Mouse (Mus musculus) lung, embryonic 14.5 days (tissue): ENCODE measurements around the gene Inpp5a. TPM values are rescaled to one million over a fixed set of nuclear protein-coding genes. Genes with fewer than 3 reads are reported as not detected.

Experiments
- ATAC-seq: fragments of 200-750 bp; cut with Nextera tagmentation; 2 replicates; pipeline ENCODE4 v1.8.0; 2017; ENCODE audit warnings: mild to moderate bottlenecking, moderate TSS enrichment, moderate library complexity; ENCODE audit not compliant: insufficient read depth
- DNase-seq: peaks from one replicate; pipeline ENCODE4 v3.0.0-alpha.2; 2015
- H3K27ac ChIP-seq: fragments of 300-500 bp; sonication (generic); 2 replicates; pipeline ENCODE4 v1.5.1; 2014; ENCODE audit warnings: low read depth, mild to moderate bottlenecking, moderate library complexity
- H3K27me3 ChIP-seq: fragments of 300-500 bp; sonication (generic); 2 replicates; pipeline ENCODE4 v1.6.1; 2014; ENCODE audit warnings: low read length, control low read depth; ENCODE audit not compliant: insufficient read depth
- H3K36me3 ChIP-seq: fragments of 300-500 bp; sonication (generic); 2 replicates; pipeline ENCODE4 v1.6.1; 2014; ENCODE audit warnings: control low read depth; ENCODE audit not compliant: insufficient read depth
- H3K4me1 ChIP-seq: fragments of 300-500 bp; sonication (generic); 2 replicates; pipeline ENCODE4 v1.6.1; 2014; ENCODE audit warnings: antibody characterized with exemption, control low read depth; ENCODE audit not compliant: insufficient read depth
- H3K4me2 ChIP-seq: fragments of 300-500 bp; sonication (generic); 2 replicates; pipeline ENCODE4 v1.6.1; 2014; ENCODE audit warnings: mild to moderate bottlenecking
- H3K4me3 ChIP-seq: fragments of 300-500 bp; sonication (generic); 2 replicates; pipeline ENCODE4 v1.5.1; 2014; ENCODE audit warnings: low read depth, low read length
- H3K9ac ChIP-seq: fragments of 300-500 bp; sonication (generic); 2 replicates; pipeline ENCODE4 v1.6.1; 2014
- H3K9me3 ChIP-seq: fragments of 300-500 bp; sonication (generic); 2 replicates; pipeline ENCODE4 v1.6.1; 2016; ENCODE audit warnings: low read depth, low read length, control low read depth
- CTCF ChIP-seq: IDR thresholded peaks from 2 replicates; pipeline ENCODE4 v1.5.1; 2016; ENCODE audit warnings: antibody characterized with exemption, low read depth
- WGBS: fragments of 180-500 bp; shearing (Covaris S2); extraction: QIAGEN DNeasy Blood & Tissue Kit; methylation state at CpG from one replicate; pipeline ENCODE4 v1.1.7; 2014; 5-methylcytosine and 5-hydroxymethylcytosine counted together
- polyA plus RNA-seq: library from polyadenylated mRNA; unstranded; fragments of >200 nt; fragmentation: Nextera tagmentation; extraction: Ambion mirVana; gene quantifications from 2 replicates; pipeline ENCODE4 v1.2.1, GENCODE M21; 2014

The Inpp5a gene
- polyA plus RNA-seq, 1 experiment from 2014 or later: 47.7 TPM

- TF ChIP-seq CTCF: no peak
- Histone ChIP-seq H3K4me3 (0 out of 2 replicates have a peak overlapping the region, but pooled peaks have one; percentile 6), H3K27ac (no peak overlapping the region), H3K4me1 (peaks cover 30% of the 10 kb centered on the region), H3K27me3 (no peaks in the 10 kb centered on the region), H3K9ac (peak overlapping the region; percentile 25; the same call in 1 of the 2 replicates), H3K4me2 (peak overlapping the region; percentile 68; the same call in 1 of the 2 replicates), H3K36me3 (no peaks in the 10 kb centered on the region), H3K9me3 (no peaks in the 10 kb centered on the region)
- DNase-seq: no peak
- no peak for ATAC-seq
- 62% methylated on average over 5 of the region's 5 CpGs for WGBS
These were observed 2.8 kb downstream of the Inpp5a start for GRCm38 (mm10) chr7:139391691-139392090.

- ATAC-seq (no peak), DNase-seq (no peak)
- no peaks in the 10 kb centered on the region for H3K27me3 ChIP-seq
- no peaks in the 10 kb centered on the region for H3K36me3 ChIP-seq
- no peak for TF ChIP-seq CTCF
- H3K4me2 ChIP-seq: peak overlapping the region; percentile 68; the same call in 1 of the 2 replicates
- H3K27ac ChIP-seq: no peak overlapping the region
- H3K9ac ChIP-seq: peak overlapping the region; percentile 25; the same call in 1 of the 2 replicates
- WGBS: 78% methylated on average over 2 of the region's 2 CpGs
- no peaks in the 10 kb centered on the region for H3K9me3 ChIP-seq
- peaks cover 28% of the 10 kb centered on the region for H3K4me1 ChIP-seq
- no peak overlapping the region for H3K4me3 ChIP-seq
These were observed 3.2 kb downstream of the Inpp5a start for GRCm38 (mm10) chr7:139392106-139392505.

- H3K9ac ChIP-seq: no peak overlapping the region
- no peaks in the 10 kb centered on the region for H3K36me3 ChIP-seq
- 56% methylated on average over 6 of the region's 6 CpGs for WGBS
- H3K27me3 ChIP-seq: no peaks in the 10 kb centered on the region
- no peak overlapping the region for H3K27ac ChIP-seq
- H3K4me3 ChIP-seq: no peak overlapping the region
- no peaks in the 10 kb centered on the region for H3K9me3 ChIP-seq
- no peak for TF ChIP-seq CTCF
- DNase-seq: no peak
- no peak overlapping the region for H3K4me2 ChIP-seq
- H3K4me1 ChIP-seq: peaks cover 32% of the 10 kb centered on the region
- no peak for ATAC-seq
These were observed 3.9 kb downstream of the Inpp5a start for GRCm38 (mm10) chr7:139392691-139393235.

- H3K36me3 ChIP-seq: no peaks in the 10 kb centered on the region
- H3K4me2 ChIP-seq: no peak overlapping the region
These were observed 8.6 kb downstream of the Inpp5a start for GRCm38 (mm10) chr7:139397521-139397920.

GRCm38 (mm10) chr7:139398111-139398510 lies 9.2 kb downstream of the Inpp5a start:
- Histone ChIP-seq H3K9me3 (no peaks in the 10 kb centered on the region), H3K36me3 (no peaks in the 10 kb centered on the region), H3K27ac (no peak overlapping the region), H3K4me1 (peaks cover 26% of the 10 kb centered on the region), H3K4me2 (no peak overlapping the region), H3K4me3 (no peak overlapping the region), H3K27me3 (no peaks in the 10 kb centered on the region), H3K9ac (no peak overlapping the region)
- 76% methylated on average over 5 of the region's 5 CpGs for WGBS
- no peak for ATAC-seq
- TF ChIP-seq CTCF: no peak
- no peak for DNase-seq

More at GRCm38 (mm10) chr7:139397521-139397920, 8.6 kb downstream of the Inpp5a start:
- peak; percentile 39; the same call in 1 of the 2 replicates for ATAC-seq
- no peak overlapping the region for H3K4me3 ChIP-seq
- H3K9ac ChIP-seq: no peak overlapping the region
- no peak overlapping the region for H3K27ac ChIP-seq
- DNase-seq: peak; percentile 85
- no peak for TF ChIP-seq CTCF
- no peaks in the 10 kb centered on the region for H3K27me3 ChIP-seq
- H3K9me3 ChIP-seq: no peaks in the 10 kb centered on the region
- peaks cover 22% of the 10 kb centered on the region for H3K4me1 ChIP-seq
- 30% methylated on average over 8 of the region's 8 CpGs for WGBS

GRCm38 (mm10) chr7:139398530-139399021 lies 9.7 kb downstream of the Inpp5a start:
- H3K9me3 ChIP-seq: no peaks in the 10 kb centered on the region
- H3K4me2 ChIP-seq: no peak overlapping the region
- peaks cover 26% of the 10 kb centered on the region for H3K4me1 ChIP-seq
- no peaks in the 10 kb centered on the region for H3K27me3 ChIP-seq
- no peak overlapping the region for H3K9ac ChIP-seq
- TF ChIP-seq CTCF: no peak
- no peak overlapping the region for H3K27ac ChIP-seq
- H3K4me3 ChIP-seq: no peak overlapping the region
- DNase-seq (no peak), ATAC-seq (peak; percentile 43; the same call in 1 of the 2 replicates)
- H3K36me3 ChIP-seq: no peaks in the 10 kb centered on the region
- WGBS: 57% methylated on average over 6 of the region's 6 CpGs

- 78% methylated on average over 4 of the region's 4 CpGs for WGBS
- Histone ChIP-seq H3K4me2 (no peak overlapping the region), H3K4me1 (peaks cover 22% of the 10 kb centered on the region), H3K36me3 (no peaks in the 10 kb centered on the region), H3K4me3 (no peak overlapping the region), H3K27me3 (no peaks in the 10 kb centered on the region), H3K9ac (no peak overlapping the region), H3K27ac (no peak overlapping the region), H3K9me3 (no peaks in the 10 kb centered on the region)
- ATAC-seq (no peak), DNase-seq (no peak)
- no peak for TF ChIP-seq CTCF
These were observed 10.7 kb downstream of the Inpp5a start for GRCm38 (mm10) chr7:139399572-139399971.
